Mouse (Mus musculus) limb, embryonic 12.5 days (tissue): ENCODE results near the gene Fam189b. TPM values are rescaled to one million over a fixed set of nuclear protein-coding genes. Genes with fewer than 3 reads are reported as not detected.
A peak's percentile ranks its signal among the peaks of the same experiment; 100 is the strongest.
"Not testable (repeated sequence)": the region's sequence is repeated elsewhere in the genome, so short reads cannot be mapped to it uniquely, and the experiment has no call there.

Experiments
- ATAC-seq: fragments of 200-750 bp; cut with Nextera tagmentation; 2 replicates; pipeline ENCODE4 v1.8.0; 2017; ENCODE audit warnings: low read depth, moderate TSS enrichment; ENCODE audit not compliant: insufficient number of reproducible peaks, insufficient read depth, low FRiP score, low TSS enrichment
- H3K27ac ChIP-seq: fragments of 300-500 bp; sonication (generic); 2 replicates; pipeline ENCODE4 v1.5.1; 2016; ENCODE audit warnings: mild to moderate bottlenecking, moderate library complexity
- H3K27me3 ChIP-seq: fragments of 300-500 bp; sonication (generic); 2 replicates; pipeline ENCODE4 v1.6.1; 2016; ENCODE audit warnings: mild to moderate bottlenecking, moderate library complexity
- H3K36me3 ChIP-seq: fragments of 300-500 bp; sonication (generic); 2 replicates; pipeline ENCODE4 v1.6.1; 2016; ENCODE audit warnings: mild to moderate bottlenecking, moderate library complexity
- H3K4me1 ChIP-seq: fragments of 300-500 bp; sonication (generic); replicated peaks from 2 replicates; pipeline ENCODE4 v1.6.1; 2016
- H3K4me2 ChIP-seq: fragments of 300-500 bp; sonication (generic); 2 replicates; pipeline ENCODE4 v1.6.1; 2016; ENCODE audit warnings: mild to moderate bottlenecking, moderate library complexity
- H3K4me3 ChIP-seq: fragments of 300-500 bp; sonication (generic); replicated peaks from 2 replicates; pipeline ENCODE4 v1.5.1; 2016; ENCODE audit warnings: mild to moderate bottlenecking
- H3K9ac ChIP-seq: fragments of 300-500 bp; sonication (generic); replicated peaks from 2 replicates; pipeline ENCODE4 v1.6.1; 2016; ENCODE audit warnings: mild to moderate bottlenecking, moderate library complexity
- H3K9me3 ChIP-seq: fragments of 300-500 bp; sonication (generic); 2 replicates; pipeline ENCODE4 v1.6.1; 2016; ENCODE audit warnings: mild to moderate bottlenecking, moderate library complexity
- WGBS: fragments of 180-500 bp; shearing (Covaris S2); methylation state at CpG from one replicate; pipeline ENCODE4 v1.1.7; 2016; 5-methylcytosine and 5-hydroxymethylcytosine counted together
- polyA plus RNA-seq: library from polyadenylated mRNA; unstranded; fragments of >200 nt; fragmentation: Nextera tagmentation; extraction: Ambion mirVana; gene quantifications from 2 replicates; pipeline ENCODE4 v1.2.1, GENCODE M21; 2016

The Fam189b gene
- polyA plus RNA-seq, 1 experiment from 2014 or later = 27.4 TPM

DNA sequence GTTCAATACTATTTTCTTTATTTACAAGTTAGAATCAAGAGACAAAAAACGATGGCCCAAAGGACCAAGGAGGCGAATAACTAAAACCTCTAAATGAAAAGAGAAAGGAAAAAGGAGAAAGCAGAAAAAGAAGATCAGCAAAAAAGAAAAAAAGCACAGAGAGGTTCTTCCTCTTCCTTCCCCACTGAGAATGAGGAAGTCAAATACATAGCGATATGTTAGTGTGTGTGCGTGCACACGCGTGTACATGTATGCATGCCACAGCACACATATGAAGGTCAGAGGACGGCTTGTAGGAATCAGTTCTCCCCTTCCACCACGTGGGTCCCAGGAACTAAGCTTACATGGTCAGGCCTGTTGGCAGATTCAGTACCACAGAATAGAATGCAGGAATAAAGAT, 26.0 kb upstream of the Fam189b start:
- peaks cover 12% of the 10 kb centered on the region for H3K4me1 ChIP-seq
- H3K27ac ChIP-seq = no peak overlapping the region
- WGBS = 85% methylated on average over 8 of the region's 8 CpGs
- ATAC-seq = no peak
- H3K9ac ChIP-seq = no peak overlapping the region
- H3K4me3 ChIP-seq = no peak overlapping the region
- no peak overlapping the region for H3K4me2 ChIP-seq
- H3K36me3 ChIP-seq = no peaks in the 10 kb centered on the region
- no peaks in the 10 kb centered on the region for H3K9me3 ChIP-seq
- peaks cover 48% of the 10 kb centered on the region for H3K27me3 ChIP-seq

DNA sequence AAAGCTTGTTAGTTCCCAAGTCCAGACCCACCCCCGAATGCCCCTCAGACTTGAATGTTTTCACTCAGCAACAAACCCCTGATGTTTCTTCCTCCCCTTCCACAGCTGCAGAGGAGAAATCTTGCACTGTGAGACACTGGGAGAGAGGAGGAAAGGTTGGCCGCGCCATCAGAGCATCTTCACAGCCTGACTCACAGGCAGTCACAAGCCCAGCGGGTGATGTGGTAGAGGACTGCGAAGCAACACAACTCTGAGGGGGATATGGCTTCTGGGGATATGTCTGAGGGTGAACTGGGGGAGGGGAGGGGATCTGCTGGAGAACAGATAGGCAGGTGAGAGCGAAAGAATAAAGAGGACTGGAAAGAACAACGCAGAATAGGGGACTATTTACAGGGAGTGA, 24.3 kb upstream of the Fam189b start:
- Histone ChIP-seq H3K36me3 (no peaks in the 10 kb centered on the region), H3K9me3 (no peaks in the 10 kb centered on the region), H3K4me2 (peak overlapping the region; percentile 98; the same call in 1 of the 2 replicates), H3K9ac (no peak overlapping the region), H3K4me3 (0 out of 2 replicates have a peak overlapping the region, but pooled peaks have one; percentile 59), H3K4me1 (peaks cover 12% of the 10 kb centered on the region), H3K27ac (no peak overlapping the region), H3K27me3 (peaks cover 37% of the 10 kb centered on the region)
- ATAC-seq = no peak
- WGBS = 18% methylated on average over 7 of the region's 7 CpGs

DNA sequence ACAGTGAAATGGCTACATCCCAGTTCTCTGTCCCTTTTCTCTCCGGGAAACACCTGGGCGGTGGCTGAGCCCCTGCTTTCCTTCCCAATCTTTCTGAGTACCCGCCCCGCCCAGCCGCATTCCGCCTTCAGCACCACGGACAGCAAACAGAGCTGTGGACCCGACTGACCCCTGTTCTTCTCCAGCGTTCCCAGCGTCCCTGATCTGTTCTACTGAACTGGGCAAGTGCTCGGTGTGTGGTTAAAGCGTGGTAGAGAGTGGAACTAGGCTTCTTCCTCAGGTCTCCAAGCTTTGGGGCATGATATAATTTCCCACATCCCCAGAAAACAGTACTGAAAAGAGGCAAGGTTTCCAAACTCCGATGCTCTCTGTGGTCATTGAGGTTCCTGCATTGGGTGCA, 23.7 kb upstream of the Fam189b start:
- no peaks in the 10 kb centered on the region for H3K36me3 ChIP-seq
- no peak overlapping the region; the same call in 1 of the 2 replicates for H3K9ac ChIP-seq
- peaks cover 35% of the 10 kb centered on the region for H3K27me3 ChIP-seq
- H3K4me2 ChIP-seq = peak overlapping the region; percentile 98
- 2% methylated on average over 13 of the region's 13 CpGs for WGBS
- peaks cover 16% of the 10 kb centered on the region for H3K4me1 ChIP-seq
- ATAC-seq = no peak
- no peak overlapping the region for H3K27ac ChIP-seq
- H3K9me3 ChIP-seq = no peaks in the 10 kb centered on the region
- H3K4me3 ChIP-seq = peak overlapping the region; percentile 59

DNA sequence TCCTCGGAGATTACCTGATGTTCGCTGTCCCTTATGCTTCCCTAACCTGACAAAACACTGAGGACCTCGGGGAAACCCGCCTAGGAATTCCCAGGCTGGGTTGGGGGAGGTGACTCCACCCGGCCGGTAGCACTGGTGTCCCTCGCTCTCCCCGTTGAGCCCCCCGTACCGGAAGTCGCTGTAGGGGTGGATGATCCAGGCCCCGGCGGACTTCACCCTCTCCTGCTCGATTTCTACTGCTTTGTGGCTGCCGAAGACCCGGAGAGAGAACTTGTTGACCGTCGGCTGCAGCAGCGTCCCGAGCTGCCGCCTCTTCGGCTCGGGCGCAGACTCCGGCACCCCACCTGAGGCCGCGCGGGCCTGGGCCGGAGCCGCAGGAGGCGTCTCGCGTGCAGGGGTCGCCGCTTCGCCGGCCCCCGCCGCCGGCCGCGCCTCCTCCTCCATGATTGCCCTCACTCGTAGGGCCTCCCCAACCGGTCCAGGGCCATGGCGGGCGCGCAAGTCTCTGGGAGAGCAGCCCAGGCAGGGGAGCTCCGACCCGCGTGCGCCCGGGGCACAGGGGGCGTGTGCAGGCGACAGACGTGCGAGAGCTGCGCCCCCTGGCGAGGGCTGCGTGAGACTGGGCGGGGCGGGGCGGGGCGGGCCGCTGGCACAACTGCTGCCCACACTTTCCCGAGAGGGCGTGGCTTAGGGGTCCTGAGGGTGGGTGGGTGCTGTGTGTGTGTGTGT, 23.2 kb upstream of the Fam189b start, which contains the start of gene Hcn3:
TSS of gene Hcn3 (minus strand) at position 581 of the 729 bp plus-strand sequence.
- peak within 1 kb of the TSS; percentile 59 for H3K4me3 ChIP-seq
- WGBS = under 1% methylated on average over 57 of the region's 66 CpGs
- peak; percentile 63 for ATAC-seq
- H3K27me3 ChIP-seq = peaks cover 34% of the 10 kb centered on the region
- H3K9ac ChIP-seq = peak within 1 kb of the TSS; percentile 40; the same call in 1 of the 2 replicates
- no peaks in the 10 kb centered on the region for H3K36me3 ChIP-seq
- H3K9me3 ChIP-seq = no peaks in the 10 kb centered on the region
- peaks cover 16% of the 10 kb centered on the region for H3K4me1 ChIP-seq
- H3K27ac ChIP-seq = no peak within 1 kb of the TSS
- H3K4me2 ChIP-seq = peak within 1 kb of the TSS; percentile 98

DNA sequence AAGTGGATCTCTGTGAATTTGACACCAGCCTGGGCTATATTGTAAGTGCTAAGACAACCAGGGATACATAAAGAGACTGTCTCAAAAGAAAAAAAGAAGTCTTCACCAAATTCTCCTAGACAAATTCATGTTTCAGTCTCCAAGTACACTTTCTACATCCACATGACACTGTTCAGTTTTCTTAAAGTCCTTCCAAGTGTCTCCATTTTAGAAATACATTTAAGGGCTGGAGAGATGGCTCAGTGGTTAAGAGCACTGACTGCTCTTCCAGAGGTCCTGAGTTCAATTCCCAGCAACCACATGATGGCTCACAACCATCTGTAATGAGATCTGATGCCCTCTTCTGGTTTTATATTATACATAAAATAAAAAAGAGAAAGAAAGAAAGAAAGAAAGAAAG, 21.7 kb upstream of the Fam189b start:
- ATAC-seq = not testable (repeated sequence)
- H3K27me3 ChIP-seq = peaks cover 34% of the 10 kb centered on the region

DNA sequence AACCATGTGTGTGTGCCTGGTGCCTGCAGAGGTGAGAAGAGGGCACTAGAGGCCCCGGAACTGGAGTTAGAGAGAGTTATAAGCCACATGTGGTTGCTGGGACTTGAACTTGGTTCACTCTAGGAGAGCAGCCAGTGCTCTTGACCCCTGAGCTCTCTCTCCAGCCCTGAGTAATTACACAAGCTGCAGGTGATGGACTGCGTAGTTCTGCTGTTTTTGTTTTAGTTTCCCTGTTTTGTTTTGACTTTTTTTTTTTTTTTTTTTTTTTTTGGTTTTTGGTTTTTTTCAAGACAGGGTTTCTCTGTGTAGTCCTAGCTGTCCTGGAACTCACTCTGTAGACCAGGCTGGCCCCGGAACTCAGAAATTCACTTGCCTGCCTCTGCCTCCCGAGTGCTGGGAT, 21.2 kb upstream of the Fam189b start:
- H3K27me3 ChIP-seq = peaks cover 34% of the 10 kb centered on the region
- peaks cover 6% of the 10 kb centered on the region; the same call in 1 of the 2 replicates for H3K36me3 ChIP-seq
- H3K4me2 ChIP-seq = no peak overlapping the region
- peaks cover 31% of the 10 kb centered on the region for H3K4me1 ChIP-seq
- H3K4me3 ChIP-seq = no peak overlapping the region
- no peak overlapping the region for H3K27ac ChIP-seq
- WGBS = 81% methylated on average over 4 of the region's 4 CpGs
- H3K9ac ChIP-seq = no peak overlapping the region
- no peaks in the 10 kb centered on the region for H3K9me3 ChIP-seq
- no peak for ATAC-seq

More for the DNA sequence above, 21.7 kb upstream of the Fam189b start:
- peaks cover 26% of the 10 kb centered on the region for H3K4me1 ChIP-seq
- H3K4me3 ChIP-seq, H3K36me3 ChIP-seq, H3K9me3 ChIP-seq, H3K27ac ChIP-seq, H3K4me2 ChIP-seq, H3K9ac ChIP-seq: not testable (repeated sequence)

DNA sequence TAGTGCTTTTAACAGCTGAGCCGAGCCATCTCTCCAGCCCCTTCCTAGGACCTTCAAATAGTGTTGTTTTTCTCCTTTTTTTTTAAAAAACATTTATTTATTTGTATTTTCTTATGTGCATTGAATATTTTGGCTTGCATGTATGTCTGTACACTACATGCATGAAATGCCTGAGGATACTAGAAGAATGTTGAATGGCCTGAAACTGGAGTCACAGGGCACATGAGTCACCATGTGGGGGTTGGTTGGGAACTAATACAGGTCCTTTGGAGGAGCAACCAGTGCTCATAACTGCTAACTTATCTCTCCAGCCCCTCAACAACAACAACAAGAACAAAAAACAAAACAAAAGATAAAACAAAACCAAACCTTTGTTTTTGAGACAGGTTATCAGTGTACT, 19.8 kb upstream of the Fam189b start:
- Histone ChIP-seq H3K27me3 (peaks cover 22% of the 10 kb centered on the region), H3K4me1 (peaks cover 31% of the 10 kb centered on the region), H3K4me3 (no peak overlapping the region), H3K9ac (no peak overlapping the region), H3K36me3 (peaks cover 17% of the 10 kb centered on the region), H3K27ac (no peak overlapping the region), H3K4me2 (no peak overlapping the region), H3K9me3 (no peaks in the 10 kb centered on the region)
- WGBS = 70% methylated on average over 1 of the region's 1 CpGs
- ATAC-seq = no peak

DNA sequence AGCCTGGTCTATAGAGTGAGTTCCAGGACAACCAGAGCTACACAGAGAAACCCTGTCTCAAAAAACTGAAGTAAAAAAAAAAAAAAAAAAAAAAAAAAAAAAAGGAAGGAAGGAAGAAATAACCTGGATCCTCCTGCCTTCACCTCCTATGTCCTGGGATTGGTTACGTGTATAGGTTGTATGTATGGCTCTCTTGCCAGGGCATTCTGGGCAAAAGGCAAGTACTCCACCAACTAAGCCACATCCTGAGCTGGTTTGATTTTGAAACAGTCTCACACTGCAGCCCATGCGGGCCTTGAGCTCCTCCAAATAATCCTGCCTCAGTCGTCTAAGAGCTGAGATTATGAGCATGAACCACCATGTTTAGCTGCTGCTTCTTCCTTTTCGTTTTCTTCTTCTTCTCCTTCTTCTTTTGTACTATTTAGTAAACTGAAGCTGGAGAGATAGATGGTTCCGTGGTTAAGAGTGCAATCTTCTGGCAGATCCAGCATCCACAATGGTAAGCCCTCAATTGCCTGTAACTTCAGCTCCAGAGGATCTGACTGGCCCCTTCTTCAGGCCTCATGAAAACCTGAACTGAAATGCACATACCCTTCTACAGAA, 19.2 kb upstream of the Fam189b start:
- Histone ChIP-seq H3K9me3 (no peaks in the 10 kb centered on the region), H3K27me3 (peaks cover 16% of the 10 kb centered on the region), H3K36me3 (peaks cover 24% of the 10 kb centered on the region), H3K4me2 (peak overlapping the region; percentile 70), H3K27ac (no peak overlapping the region; the same call in 1 of the 2 replicates), H3K4me1 (peaks cover 31% of the 10 kb centered on the region), H3K4me3 (peak overlapping the region; percentile 93), H3K9ac (no peak overlapping the region)
- no peak for ATAC-seq
- 81% methylated on average over 5 of the region's 5 CpGs for WGBS

DNA sequence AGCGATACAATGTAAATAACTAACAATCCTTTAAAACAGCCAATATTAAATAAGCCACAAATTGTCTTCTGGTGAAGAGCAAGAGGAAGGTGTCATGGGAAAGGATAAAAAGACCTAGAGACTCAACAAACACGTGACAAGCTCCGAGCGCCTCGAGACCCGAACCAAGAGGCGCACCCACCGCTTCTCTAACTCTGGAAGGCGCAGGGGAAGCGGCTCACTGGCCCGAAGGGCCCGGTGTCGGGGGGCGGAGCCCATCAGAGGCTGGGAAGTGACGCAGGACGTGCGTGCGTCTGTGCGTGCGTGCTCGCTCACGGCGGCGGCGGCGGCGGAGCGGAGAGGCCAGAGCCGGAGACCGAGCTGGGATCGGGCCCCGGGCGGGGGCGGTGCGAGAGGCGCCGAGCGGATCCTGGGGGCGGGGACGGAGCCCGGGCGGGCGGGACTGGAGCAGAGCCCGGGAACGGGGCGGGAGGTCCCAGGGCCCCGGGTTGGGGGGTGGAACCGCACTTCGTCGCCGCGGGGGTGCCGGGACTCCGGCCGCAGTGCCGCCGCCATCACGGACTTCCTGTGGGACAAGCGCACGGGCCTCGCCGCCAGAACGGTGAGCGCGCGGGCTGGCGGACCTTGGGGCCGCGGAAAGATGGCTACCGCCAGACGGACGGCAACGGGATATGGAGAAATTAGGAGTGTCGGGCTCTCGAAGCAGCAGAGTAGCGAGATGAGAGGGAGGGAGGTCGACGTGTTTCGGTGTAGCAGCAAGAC, 18.3 kb upstream of the Fam189b start, which contains the start of gene Clk2:
TSS of gene Clk2 (plus strand) at position 290 of the 762 bp plus-strand sequence.
- Histone ChIP-seq H3K9me3 (no peaks in the 10 kb centered on the region), H3K27me3 (peaks cover 6% of the 10 kb centered on the region), H3K4me2 (peak within 1 kb of the TSS; percentile 70), H3K4me1 (peaks cover 25% of the 10 kb centered on the region), H3K9ac (peak within 1 kb of the TSS; percentile 98), H3K27ac (peak within 1 kb of the TSS; percentile 98), H3K36me3 (peaks cover 33% of the 10 kb centered on the region), H3K4me3 (peak within 1 kb of the TSS; percentile 93)
- peak; percentile 93 for ATAC-seq
- under 1% methylated on average over 62 of the region's 79 CpGs for WGBS

DNA sequence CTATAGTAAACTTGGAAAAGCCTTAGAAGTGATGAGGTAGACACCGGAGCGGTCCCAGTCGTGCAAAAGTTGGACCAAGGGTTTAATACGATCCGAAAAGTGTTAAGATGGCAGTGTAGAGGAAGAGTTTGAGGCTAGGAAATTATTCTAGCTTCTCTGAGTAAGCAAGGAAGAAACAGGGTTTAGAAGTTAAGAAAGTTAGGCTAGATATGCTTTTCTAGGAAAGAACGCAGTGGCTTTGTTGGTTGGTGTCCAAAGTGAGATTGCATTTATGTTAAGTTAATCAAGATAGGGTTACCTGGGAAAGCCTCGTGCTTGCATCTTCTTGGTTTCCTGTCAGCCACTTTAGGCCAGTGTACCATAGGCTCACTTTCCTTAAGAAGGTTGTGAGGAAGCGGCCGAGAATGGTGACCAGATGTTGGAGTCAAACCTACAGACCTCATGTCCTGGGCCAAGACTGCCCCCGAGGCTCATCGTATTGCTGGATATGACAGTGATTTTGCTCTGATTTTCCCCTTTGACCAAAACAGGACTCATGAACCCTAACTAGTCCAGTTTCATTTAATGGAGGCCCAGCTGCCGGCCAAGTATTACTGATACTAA, 17.6 kb upstream of the Fam189b start:
- H3K4me2 ChIP-seq = peak overlapping the region; percentile 70
- peak overlapping the region; percentile 93 for H3K4me3 ChIP-seq
- peaks cover 40% of the 10 kb centered on the region for H3K36me3 ChIP-seq
- 14% methylated on average over 12 of the region's 12 CpGs for WGBS
- H3K27ac ChIP-seq = peak overlapping the region; percentile 98
- no peaks in the 10 kb centered on the region for H3K27me3 ChIP-seq
- no peaks in the 10 kb centered on the region for H3K9me3 ChIP-seq
- H3K4me1 ChIP-seq = peaks cover 19% of the 10 kb centered on the region
- peak overlapping the region; percentile 98 for H3K9ac ChIP-seq
- no peak for ATAC-seq

DNA sequence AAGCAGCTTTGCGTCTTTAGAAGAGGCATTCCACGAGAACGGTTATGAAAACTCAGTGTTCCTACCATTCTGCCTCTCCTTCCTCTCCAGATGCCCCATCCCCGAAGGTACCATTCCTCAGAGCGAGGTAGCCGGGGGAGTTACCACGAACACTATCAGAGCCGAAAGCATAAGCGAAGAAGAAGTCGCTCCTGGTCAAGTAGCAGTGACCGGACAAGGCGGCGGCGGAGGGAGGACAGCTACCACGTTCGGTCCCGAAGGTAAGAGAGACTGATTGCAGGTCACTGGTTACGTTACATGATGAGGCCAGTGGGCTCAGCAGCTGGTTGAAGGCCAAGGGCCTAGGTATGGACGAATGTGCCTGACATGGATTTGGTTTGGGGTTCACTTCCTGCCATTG, 16.0 kb upstream of the Fam189b start:
- WGBS = 94% methylated on average over 19 of the region's 19 CpGs
- Histone ChIP-seq H3K36me3 (peaks cover 56% of the 10 kb centered on the region), H3K4me1 (peaks cover 19% of the 10 kb centered on the region), H3K9me3 (no peaks in the 10 kb centered on the region), H3K27ac (no peak overlapping the region), H3K4me2 (no peak overlapping the region), H3K4me3 (no peak overlapping the region), H3K27me3 (no peaks in the 10 kb centered on the region), H3K9ac (no peak overlapping the region)
- no peak for ATAC-seq
